In genomic region chr19:28834388-28834787, GRCm38 (mm10) we compare ENCODE assay signal across 8 mouse cellular contexts. TPM values are rescaled to one million over a fixed set of nuclear protein-coding genes. Genes with fewer than 3 reads are reported as not detected.
DNase-seq lines count a peak whose midpoint lies in the region; ATAC-seq lines count a peak whose summit lies in the region.

No protein-coding gene starts in this region.

- peak overlapping the region; percentile 43; the same call in 1 of the 2 replicates for H3K9ac ChIP-seq in heart, embryonic 12.5 days
- H3K9ac ChIP-seq in midbrain, embryonic 13.5 days (replicated peaks): peak overlapping the region; percentile 69

- peaks cover 35% of the 10 kb centered on the region for H3K27me3 ChIP-seq in heart, embryonic 12.5 days (replicated peaks)
- H3K27me3 ChIP-seq in midbrain, embryonic 13.5 days: peaks cover 23% of the 10 kb centered on the region

- DNase-seq in heart, adult 9 months (ENCODE audit: low spot score in 2 of 2): no peak
- DNase-seq in large intestine, adult 2 months (ENCODE audit: low read depth, low spot score): peak; percentile 45
- DNase-seq in spleen, postnatal 10 days (ENCODE audit: low spot score in 2 of 2): no peak

- H3K9me3 ChIP-seq in heart, embryonic 12.5 days (replicated peaks): 0 out of 2 replicates have a peak, but pooled peaks cover 3% of the 10 kb centered on the region
- H3K9me3 ChIP-seq in midbrain, embryonic 13.5 days: peaks cover 6% of the 10 kb centered on the region; the same call in 1 of the 2 replicates

- H3K4me1 ChIP-seq in heart, embryonic 12.5 days (replicated peaks): peaks cover 9% of the 10 kb centered on the region
- peaks cover 11% of the 10 kb centered on the region; the same call in 1 of the 2 replicates for H3K4me1 ChIP-seq in brown adipose tissue, adult 24 weeks (ENCODE audit: control insufficient read depth, insufficient read depth, insufficient read length, low read length)
- peaks cover 5% of the 10 kb centered on the region for H3K4me1 ChIP-seq in midbrain, embryonic 13.5 days (replicated peaks)

- H3K4me2 ChIP-seq in heart, embryonic 12.5 days: peak overlapping the region; percentile 95
- peak overlapping the region; percentile 86 for H3K4me2 ChIP-seq in midbrain, embryonic 13.5 days (replicated peaks)

- no peak overlapping the region for H3K27ac ChIP-seq in heart, embryonic 12.5 days (ENCODE audit: poor library complexity, severe bottlenecking)
- no peak overlapping the region for H3K27ac ChIP-seq in brown adipose tissue, adult 24 weeks (replicated peaks; ENCODE audit: low read depth, low read length)
- no peak overlapping the region for H3K27ac ChIP-seq in midbrain, embryonic 13.5 days

- H3K36me3 ChIP-seq in heart, embryonic 12.5 days: no peaks in the 10 kb centered on the region
- H3K36me3 ChIP-seq in midbrain, embryonic 13.5 days: no peaks in the 10 kb centered on the region

- peak overlapping the region; percentile 58 for H3K4me3 ChIP-seq in heart, embryonic 12.5 days
- H3K4me3 ChIP-seq in brown adipose tissue, adult 24 weeks (ENCODE audit: insufficient read depth, low read depth, low read length): peak overlapping the region; percentile 59
- H3K4me3 ChIP-seq in midbrain, embryonic 13.5 days (replicated peaks): peak overlapping the region; percentile 63

- ATAC-seq in heart, embryonic 12.5 days (ENCODE audit: insufficient number of reproducible peaks, low FRiP score): no peak
- ATAC-seq in granulocyte monocyte progenitor cell, adult 5-6 weeks (replicated peaks; ENCODE audit: poor library complexity, severe bottlenecking): peak; percentile 65
- peak; percentile 65 for ATAC-seq in midbrain, embryonic 13.5 days
- ATAC-seq in megakaryocyte-erythroid progenitor cell, adult 5-6 weeks (replicated peaks; ENCODE audit: low FRiP score, low TSS enrichment, poor library complexity, severe bottlenecking): no peak

- 14% methylated on average over 10 of the region's 10 CpGs for WGBS in heart, embryonic 12.5 days
- WGBS in large intestine, adult 2 months: 8% methylated on average over 10 of the region's 10 CpGs
- WGBS in midbrain, embryonic 13.5 days: 7% methylated on average over 10 of the region's 10 CpGs

RNA-seq across cellular contexts. Expression of gene Slc1a1, which starts 0.5 kb away (rescaled TPM):
- 1.7 and 2.1 TPM in 2 replicates for polyA plus RNA-seq in heart, embryonic 12.5 days (2016; fragmentation: Nextera tagmentation; extraction: Ambion mirVana)
- 1.6 and 3.2 TPM in 2 replicates for polyA plus RNA-seq in brown adipose tissue, adult 24 weeks (2012; ENCODE audit: insufficient read depth, insufficient read length, missing spikeins)
- not detected in 2 replicates for total RNA-seq in granulocyte monocyte progenitor cell, adult 5-6 weeks (2014; fragmentation: Nextera tagmentation)
- not detected in 2 replicates for total RNA-seq in granulocyte monocyte progenitor cell, adult 5-6 weeks (2017)
- 41.5 and 42.0 TPM in 2 replicates for polyA plus RNA-seq in large intestine, adult 2 months (2012; rRNA removed)
- 12.7 and 13.1 TPM in 2 replicates for polyA plus RNA-seq in midbrain, embryonic 13.5 days (2015; fragmentation: Nextera tagmentation; extraction: Ambion mirVana)
- not detected in 2 replicates for total RNA-seq in megakaryocyte-erythroid progenitor cell, adult 5-6 weeks (2014; fragmentation: Nextera tagmentation)
- total RNA-seq in megakaryocyte-erythroid progenitor cell, adult 5-6 weeks (2017): not detected in 2 replicates

Comparison
In these comparisons a context has a peak if more than half of its experiments do, and no peak if none do; other contexts are left out.
1. ATAC-seq: peak in granulocyte monocyte progenitor cell, adult 5-6 weeks (single experiment) and midbrain, embryonic 13.5 days (single experiment); none in heart, embryonic 12.5 days (single experiment) and megakaryocyte-erythroid progenitor cell, adult 5-6 weeks (single experiment).
2. Peak in every context shown above with its lines, with median percentiles within 50 percentile points of each other: H3K4me3 ChIP-seq.